Mouse (Mus musculus): Measurements from ENCODE around the gene Rps3.

The Rps3 gene

DNA sequence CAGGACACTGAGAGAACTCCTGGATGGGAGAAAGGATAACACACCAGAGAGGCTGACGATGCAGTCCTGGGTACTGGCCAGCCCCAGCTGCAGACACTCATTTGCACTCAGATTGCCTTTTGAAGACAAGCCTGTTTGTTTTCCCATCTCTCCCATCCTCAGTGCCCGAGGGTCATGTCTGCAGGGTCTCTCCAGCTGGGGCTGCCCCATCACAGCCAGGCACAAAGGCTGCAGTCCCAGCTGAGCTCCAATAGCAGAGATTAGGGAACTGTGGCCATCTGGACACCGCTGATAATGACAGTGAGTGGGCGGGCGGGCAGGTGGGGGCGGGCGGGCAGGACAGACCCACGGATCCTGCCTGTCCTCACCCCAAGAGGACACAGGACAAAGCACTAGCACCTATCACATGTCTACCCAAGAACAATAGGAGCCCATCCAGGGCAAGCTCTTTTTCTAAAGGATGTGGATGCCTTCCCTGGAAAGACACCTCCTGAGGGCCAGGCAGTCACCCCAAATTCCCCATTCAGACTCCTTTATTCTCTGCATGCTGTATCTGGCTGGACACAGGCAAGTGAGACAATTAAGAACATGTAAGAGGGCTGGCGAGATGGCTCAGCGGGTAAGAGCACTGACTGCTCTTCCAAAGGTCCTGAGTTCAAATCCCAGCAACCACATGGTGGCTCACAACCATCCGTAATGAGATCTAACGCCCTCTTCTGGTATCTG lies 8.5 kb downstream of the Rps3 start:
- DNase-seq, result no peak

DNA sequence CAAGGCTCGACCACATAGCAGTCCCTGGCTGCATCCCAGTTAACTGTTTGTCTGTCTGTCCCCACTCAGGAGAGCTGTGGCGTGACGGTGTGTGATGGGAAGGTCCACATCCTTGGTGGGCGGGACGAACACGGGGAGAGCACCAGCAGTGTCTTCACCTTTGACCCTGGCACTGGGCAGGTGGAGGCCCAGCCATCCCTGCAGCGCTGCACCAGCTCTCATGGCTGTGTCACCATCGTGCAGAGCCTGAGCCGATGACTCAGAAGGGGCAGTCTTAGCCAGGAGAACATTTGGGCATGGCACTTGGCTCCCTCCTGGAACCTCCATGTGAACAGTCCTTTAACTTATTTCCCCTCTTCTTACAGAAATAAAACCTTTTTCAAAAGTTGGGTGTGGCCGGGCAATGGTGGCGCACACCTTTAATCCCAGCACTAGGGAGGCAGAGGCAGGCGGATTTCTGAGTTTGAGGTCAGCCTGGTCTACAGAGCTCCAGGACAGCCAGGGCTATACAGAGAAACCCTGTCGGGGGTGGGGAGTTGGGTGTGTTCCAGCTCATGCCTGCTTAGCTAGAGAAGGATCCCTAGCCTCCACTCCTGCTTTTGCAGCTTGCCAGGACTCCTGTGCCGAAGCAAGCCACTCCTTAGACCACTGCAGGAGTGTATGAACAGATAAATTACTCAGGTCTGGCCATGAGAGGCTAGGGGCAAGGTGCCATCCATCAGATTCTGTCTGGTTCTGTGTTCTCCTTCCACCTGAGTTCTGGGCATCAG lies 9.7 kb downstream of the Rps3 start:
- DNase-seq, result no peak

DNA sequence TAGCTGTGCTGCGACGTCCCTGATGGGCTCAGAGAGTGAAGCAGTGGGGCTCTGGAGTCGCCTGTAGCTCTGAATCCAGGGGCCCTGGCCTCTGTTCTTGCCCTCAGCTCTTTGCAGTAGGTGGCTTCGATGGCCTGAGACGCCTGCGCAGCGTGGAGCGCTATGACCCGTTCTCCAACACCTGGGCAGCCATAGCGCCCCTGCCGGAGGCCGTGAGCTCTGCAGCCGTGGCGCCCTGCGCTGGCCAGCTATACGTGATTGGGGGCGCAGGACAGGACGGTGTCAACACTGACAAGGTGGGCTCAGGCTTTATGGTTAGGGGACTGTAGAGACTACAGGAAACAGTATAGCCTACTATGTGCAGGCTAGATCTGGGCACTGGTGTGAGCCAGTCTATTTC lies 12.0 kb downstream of the Rps3 start:
- no peak for DNase-seq

DNA sequence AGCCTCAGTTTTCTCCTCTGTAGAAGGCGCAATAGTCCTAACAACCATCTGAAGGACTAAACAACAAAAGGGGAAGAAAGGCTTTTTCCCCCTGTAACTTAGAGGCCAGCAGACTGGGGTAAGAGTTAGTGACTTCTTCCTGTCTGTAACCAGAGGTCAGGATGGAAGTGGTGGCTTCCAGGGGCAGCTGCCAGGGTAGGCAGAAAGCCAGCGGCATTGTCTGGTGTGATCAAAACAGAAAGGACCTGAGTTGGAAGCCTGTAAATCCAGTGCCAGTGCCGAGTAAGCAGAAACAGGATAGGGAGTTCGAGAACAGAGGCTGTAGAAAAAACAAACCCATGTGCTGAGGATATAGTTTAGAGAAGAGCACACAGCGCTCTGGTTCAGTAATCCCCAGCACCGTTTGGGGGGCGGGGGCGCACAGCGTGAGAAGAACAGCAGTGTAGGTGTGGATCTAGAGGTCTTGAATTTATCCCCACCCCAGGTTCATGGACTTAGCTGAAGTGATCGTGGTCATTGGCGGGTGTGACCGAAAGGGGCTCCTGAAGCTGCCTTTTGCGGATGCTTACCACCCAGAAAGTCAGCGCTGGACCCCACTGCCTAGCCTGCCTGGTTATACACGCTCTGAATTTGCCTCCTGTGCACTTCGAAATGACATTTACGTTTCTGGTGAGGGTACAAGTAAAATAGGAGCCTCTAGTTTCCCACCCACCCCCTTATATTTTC lies 13.7 kb downstream of the Rps3 start:
- DNase-seq, result peak; percentile 60

DNA sequence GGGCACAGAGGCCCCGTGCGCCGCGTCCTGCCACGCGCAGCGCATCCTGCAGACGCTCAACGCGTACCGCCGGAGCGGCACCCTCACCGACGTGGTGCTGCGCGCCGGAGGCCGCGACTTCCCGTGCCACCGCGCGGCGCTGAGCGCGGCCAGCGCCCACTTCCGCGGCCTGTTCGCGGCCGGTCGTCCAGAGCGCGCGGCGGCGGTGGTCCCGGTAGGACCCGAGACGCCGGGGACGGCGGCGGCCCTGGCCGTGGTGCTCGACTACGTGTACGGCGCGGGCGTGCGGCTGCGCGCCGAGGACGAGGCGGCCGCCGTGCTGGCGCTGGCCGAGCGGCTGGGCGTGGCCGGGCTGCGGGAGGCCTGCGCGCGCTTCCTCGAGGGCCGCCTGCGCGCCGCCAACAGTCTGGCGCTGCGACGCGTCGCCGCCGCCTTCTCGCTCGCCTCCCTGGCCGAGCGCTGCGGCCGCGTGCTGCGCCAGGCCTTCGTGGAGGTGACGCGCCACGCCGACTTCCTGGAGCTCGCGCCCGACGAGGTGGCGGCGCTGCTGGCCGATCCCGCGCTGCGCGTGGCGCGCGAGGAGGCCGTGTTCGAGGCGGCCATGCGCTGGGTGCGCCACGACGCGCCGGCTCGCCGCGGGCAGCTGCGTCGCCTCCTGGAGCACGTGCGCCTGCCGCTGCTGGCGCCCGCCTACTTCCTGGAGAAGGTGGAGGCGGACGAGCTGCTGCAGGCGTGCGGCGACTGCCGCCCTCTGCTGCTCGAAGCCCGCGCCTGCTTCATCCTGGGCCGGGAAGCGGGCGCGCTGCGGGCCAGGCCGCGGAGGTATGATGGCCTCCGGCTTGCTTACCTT lies 15.0 kb downstream of the Rps3 start:
- DNase-seq, result peak; percentile 80

DNA sequence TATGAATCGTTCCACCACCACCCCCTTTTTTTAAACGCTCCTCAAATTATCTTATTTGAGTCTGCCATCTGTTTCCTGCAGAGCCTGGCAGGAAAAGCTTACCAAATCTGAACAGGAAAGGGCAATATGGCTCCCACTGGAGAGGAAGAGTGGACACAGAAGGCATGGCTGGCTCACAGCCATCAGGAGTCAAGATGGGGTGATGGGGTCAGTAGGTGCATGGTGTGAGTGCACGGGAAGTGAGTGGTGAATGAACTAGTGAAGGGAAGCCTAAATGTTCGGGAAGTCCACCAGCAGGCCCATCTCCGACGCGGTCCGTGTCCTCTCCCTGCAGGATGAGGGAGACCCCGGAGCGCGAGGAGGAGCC lies 15.6 kb downstream of the Rps3 start:
- peak; percentile 70 for DNase-seq

DNA sequence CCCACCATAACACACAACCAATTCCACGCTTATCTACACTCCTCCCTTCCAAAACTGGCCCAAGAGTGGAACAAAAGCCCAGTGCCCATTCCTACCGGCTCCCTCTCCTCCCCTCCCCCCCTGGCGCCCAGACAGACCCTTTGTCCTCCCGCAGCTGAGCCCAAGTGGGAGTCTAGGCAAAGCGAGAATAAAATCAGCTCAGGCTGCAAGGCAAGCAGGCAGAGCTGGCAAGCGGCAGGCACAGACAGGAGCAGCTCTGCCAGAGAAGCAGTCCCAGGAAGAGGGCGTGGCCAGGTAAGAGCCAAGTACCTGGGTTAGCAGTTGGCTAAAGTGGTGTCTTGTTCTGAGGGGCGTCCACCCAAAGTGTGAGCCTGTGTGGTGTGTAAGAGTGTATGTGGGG lies 17.7 kb downstream of the Rps3 start, which contains the start of gene Klhl35:
TSS of gene Klhl35 (plus strand) at position 194 of the 400 bp plus-strand sequence.
- DNase-seq, result peak; percentile 43

DNA sequence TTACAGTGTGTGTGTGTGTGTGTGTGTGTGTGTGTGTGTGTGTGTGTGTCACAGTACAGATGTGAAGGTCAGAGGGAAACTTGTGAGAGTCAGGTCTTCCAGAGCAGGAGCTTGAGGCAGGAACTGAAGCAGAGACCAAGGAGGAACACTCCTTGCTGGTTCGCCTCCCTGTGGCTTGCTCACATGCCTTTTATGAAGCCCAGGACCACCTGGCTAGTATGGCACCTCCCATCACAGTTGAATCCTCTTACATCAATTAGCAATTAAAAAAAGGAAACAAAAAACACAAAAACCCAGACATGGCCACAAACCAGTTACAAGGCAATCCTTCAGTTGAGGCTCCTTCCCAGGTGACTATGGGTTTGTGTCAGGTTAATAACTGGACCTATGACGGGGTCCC lies 20.4 kb downstream of the Rps3 start:
- no peak for DNase-seq

DNA sequence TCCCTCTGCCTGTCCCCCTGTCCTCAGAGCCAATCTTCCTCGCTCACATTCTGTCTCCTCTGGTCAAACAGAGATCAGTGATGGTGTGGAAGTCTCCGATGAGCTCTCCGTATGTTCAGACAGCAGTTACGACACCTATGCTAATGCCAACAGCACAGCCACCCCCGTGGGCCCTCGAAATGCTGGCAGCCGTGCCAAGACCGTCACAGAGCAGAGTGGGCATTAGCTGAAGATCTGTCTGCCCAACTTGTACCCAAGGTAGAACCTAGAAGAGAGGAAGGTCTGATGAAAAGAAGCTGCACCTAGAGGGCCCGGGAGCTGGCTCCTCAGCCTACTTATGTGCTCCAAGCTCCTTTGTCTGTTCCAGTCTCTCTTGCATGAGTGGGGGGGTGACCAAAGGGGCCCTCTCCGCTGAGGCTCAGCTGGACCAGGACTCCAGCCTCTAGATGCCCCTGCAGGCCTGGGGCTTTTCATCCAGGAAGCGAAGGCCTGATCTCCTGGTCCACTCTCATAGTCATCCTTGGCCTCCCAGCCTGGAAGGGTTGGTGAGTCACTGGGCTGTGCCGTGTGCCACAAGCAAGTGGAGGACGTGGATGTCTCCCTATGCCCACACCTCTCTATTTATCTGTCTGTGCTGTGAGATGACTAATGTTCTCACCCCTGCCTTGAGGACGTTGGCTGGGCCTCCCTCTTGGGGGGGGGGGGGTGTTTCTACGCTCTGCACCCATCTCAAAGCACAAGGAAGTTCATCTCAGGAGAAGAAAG lies 23.5 kb downstream of the Rps3 start:
- DNase-seq, result no peak

DNA sequence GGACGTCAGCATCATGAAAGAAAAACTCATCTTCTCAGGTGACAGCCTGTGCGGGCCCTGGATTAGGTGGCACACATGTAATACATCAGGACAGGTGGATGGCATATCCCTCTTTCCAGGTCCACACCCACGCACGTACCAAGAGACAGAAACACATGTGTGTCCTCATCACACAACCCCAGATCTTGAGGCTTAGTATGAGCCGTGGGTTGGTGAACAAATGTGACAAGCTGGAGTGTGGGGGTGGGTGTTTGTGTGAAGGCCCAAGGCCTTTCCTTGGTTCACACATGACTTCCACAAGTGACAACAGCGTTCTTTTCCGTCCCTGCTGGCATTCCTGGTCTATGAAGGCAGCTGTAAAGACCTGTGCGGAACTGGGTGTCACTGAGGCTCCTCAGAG lies 24.7 kb downstream of the Rps3 start:
- DNase-seq, result no peak

DNA sequence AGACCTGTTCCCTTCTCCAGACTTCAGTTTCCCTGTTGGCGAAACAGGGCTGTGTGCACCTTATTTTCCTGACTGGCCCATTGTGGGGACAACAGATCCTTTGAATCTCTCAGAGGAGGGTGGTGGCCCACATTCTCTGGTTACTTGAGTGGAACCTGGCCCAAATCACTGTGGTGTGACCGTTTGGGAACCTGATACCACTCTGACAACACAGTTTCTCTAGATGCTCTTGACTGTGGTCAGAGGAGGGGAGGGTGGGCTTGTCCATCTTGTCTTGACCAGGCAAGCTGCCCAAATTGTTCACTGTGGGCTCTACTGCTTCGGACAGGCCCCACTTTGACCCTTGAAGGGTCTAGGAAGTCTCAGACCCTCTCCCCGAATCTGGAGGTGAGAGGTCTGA lies 29.5 kb downstream of the Rps3 start:
- DNase-seq, result no peak

DNA sequence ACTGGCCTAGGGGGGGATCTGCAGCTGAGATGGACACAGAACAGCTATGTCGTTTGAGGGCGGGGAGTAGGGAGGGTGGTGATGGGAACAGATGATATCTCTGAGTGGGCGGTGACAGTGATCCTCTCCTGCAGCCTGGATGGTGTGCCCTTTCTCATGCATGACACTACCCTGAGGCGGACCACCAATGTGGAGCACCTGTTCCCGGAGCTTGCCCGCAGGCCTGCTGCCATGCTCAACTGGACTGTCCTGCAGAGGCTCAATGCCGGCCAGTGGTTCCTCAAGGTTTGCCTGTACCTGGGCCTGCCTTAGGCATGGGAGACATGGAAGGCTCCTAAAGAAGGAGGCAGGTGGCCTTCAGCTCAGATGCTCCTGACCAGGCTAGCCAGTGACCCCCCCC lies 30.7 kb downstream of the Rps3 start:
- DNase-seq, result no peak

DNA sequence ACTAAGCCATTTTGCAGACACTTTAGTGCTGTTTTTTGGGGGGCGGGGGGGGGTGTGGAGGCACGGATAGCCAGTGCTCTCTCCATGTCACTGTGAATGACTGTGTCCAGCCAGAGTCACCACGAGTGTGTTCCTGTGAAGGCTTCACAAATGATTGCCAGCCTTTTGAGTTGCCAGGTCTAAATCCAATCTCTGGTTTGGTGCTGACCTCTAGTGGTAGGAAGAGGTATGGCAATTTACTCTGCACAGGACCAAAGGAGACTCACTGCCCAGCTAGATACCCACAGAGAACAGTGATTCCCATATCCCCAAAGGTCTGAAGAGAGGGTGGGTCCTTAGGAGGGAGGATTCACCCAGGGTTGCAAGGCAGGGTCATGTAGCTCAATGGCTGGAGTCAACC lies 32.8 kb downstream of the Rps3 start:
- DNase-seq, result peak; percentile 86

DNA sequence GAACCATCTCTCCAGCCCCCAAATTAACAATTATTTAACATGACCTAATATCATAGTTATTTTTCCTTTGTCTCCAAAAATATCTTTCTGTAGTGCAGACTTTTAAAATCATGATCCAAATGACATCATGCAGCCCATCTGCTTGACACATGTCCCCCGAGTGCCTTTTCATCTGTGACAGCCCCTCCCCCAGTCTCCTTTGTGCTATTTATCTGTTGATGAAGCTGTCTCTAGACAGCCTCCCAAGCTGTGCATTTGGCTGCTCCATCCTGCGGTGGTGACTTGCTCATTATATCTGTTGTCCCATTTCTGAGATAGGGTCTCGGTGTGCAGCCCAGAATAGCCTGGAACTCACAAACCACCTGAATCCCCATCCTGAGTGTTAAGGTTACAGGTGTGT lies 33.8 kb downstream of the Rps3 start:
- DNase-seq, result no peak

DNA sequence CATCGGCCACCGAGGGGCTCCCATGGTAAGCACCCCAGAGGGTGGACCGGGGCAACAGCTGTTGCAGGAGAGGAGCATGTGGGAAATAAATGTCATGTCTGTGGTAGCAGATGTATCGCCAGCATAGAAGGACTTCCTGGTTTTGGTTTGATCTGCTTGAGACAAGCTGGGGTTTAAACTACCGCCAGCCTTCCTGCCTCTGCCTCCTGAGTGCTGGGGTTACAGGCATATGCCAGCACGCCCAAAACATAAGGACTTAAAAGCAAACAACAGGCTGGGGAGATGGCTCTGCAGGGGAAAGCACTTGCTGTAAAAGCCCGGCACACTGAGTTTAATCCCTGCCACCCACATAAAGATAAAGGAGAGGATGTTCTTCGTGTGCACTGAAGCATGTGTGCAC lies 34.5 kb downstream of the Rps3 start:
- no peak for DNase-seq

DNA sequence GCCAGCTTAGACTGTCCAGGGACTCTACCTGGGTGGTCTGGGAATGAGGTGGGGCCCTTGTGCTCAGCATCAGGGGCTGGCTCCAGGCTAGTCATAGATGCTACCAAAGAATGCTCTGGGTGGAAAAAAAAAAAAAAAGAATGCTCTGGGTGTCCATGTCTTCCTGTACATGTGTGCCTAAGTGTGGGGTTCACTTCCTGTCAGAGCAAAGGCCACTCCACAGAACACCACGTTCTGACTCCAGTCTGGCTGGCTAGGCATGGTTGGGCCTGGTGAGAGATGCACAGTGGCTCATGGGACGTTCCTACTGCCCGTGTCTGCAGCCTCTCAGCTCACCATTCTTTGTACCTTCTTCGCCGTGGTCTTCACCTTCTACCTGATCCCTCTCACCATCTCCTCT lies 34.9 kb downstream of the Rps3 start:
- DNase-seq, result no peak

DNA sequence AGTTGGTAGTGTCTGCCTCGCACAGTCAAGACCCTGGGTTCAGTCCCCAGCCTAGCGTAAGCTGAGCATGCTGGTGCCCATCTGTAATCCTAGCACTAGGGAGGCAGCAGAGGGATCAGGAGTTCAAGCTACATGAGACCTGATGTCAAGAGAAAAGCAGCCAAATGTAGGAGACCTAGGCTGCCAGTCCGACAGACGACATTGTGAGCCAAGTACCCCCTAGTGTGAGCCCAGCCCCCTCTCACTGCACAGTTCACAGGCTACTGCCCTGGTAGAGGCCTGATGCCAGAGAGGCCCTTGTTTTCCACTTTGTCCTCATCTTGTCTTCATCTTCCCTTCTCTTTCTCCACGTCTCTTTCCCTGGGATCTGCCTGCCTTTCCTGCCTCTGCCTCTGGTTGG lies 36.2 kb downstream of the Rps3 start:
- DNase-seq, result no peak

DNA sequence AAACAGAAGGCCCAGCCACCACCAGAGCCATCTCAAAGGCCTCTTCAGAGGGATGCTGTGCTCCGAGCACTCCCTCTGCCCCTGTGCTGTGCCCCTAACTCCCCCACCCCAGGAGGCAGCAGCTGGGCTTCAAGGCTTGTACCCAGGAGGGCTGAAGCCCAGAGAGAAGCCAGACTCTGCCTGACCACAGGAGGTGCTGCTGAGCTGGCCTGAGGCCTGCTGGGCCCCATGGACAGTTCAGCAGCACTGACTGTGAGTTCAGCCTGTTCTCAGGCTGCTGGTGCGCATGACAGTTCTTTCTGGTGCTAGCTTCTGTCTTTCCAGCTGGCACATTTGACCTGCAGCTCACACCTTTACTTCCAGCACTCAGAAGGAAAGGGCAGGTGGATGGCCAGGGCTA lies 37.7 kb downstream of the Rps3 start:
- DNase-seq, result no peak

DNA sequence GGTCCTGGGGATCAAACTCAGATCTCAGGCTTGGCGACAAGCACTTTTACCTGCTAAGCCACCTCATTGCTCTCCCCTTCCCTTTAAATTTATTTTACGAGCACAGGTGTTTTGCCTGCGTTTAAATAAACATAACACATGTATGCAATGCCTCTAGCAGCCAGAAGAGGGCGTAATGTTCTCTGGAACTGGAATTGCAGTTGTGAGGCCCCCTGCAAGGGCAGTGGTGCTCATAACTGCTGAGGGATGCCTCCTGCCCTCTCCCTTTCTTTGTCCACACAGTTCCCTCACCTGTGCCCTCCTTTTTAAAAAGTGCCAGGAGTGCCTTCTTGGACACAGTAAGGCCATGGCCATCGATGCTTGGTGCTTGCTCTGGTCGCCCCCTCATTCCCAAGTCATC lies 39.5 kb downstream of the Rps3 start:
- DNase-seq, result no peak

DNA sequence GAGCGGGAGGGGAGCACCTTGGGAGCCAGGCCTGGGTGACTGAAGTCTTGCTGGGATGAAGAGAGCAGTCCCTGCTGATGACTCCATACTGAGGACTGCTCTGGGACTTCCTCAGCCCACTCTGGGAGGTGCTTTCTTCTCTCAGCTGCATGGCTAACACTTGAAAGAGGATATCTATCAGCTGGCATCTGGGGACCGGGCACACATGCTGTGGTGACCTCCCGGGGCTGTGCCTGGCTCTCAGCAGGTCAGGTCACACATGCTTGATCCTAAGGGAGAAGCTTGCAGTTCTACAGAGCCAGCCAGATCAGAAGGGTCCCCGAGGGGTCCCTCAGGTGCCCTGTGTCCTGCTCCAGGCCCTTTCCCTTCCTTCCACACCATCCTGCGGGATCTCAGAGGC lies 40.4 kb downstream of the Rps3 start:
- DNase-seq, result no peak

DNA sequence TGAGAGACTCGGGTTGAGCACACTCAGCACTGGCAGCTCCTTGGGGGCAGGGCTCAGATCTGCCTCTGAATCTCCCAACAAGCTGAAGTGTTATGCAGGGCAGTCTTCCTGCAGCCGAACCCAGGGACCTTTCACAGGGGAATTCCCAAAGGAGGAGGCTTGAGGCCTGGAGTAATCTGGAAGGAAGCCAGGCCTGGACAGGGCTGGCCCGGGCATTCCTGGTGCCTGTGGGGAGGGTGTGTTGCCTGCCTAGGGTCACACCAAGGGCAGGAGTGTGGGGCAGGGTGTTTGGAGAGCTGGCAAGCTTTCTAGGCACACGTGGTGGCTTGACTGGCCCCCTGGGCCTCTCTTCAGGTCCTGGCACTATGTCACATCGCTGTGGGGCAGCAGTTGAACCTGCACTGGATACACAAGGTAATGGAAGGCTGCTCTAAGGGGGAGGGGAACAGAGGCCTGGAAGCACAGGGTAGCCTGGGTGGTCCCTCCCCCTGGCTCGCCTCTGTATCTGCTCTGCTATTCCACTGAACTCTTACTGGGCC lies 41.9 kb downstream of the Rps3 start:
- peak; percentile 90 for DNase-seq

DNA sequence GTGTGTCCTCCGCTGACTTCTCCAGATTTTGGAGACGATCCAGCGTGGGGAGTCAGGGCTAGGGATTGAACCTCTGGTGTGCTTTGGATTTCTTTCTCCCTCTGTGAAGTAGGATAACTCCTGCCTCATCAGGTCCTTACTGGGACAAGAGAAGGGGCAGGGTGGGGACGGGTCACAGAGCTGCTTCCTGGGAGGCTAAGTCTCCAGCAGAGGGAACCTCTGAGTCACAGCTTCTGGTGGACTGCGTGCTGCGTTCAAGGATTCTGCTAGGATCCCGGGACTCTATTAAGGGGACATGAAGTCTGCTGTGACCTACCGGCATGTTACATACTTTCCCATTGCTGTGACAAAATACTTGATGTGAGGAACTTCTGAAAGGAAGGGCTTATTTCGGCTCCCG lies 44.7 kb downstream of the Rps3 start:
- no peak for DNase-seq

All from kidney, postnatal 14 days (tissue).